Mouse (Mus musculus): ENCODE measurements at regions not wholly inside any gene's neighbourhood (a gene's known extent, or its start where the extent isn't known, plus 50 kb on each side); places are given as distances from the start of the nearest gene placed in this dataset.

- H3K9me3 ChIP-seq (replicated peaks; ENCODE audit: insufficient read depth, low read length), result no peaks in the 10 kb centered on the region
- no peaks in the 10 kb centered on the region for H3K36me3 ChIP-seq (ENCODE audit: control insufficient read depth in 1 of 2, insufficient read depth in 2 of 2, low read length in 2 of 2)
- DNase-seq (ENCODE audit: low read depth, low spot score), result no peak
- H3K4me1 ChIP-seq (ENCODE audit: control insufficient read depth in 1 of 2, insufficient read depth in 2 of 2, low read length in 2 of 2), result no peaks in the 10 kb centered on the region
- H3K4me3 ChIP-seq (ENCODE audit: control insufficient read depth in 1 of 2, insufficient read depth in 1 of 2, low read depth in 2 of 2, low read length in 2 of 2), result no peak overlapping the region
- no peak overlapping the region for H3K9ac ChIP-seq (ENCODE audit: control insufficient read depth, low read depth, low read length, poor library complexity, severe bottlenecking)
- H3K27ac ChIP-seq (ENCODE audit: control insufficient read depth, low read depth, low read length), result no peak overlapping the region
- TF ChIP-seq USF2 (IDR thresholded peaks at IDR 0.05; ENCODE audit: borderline replicate concordance in 1 of 2, insufficient read depth in 1 of 2, low read depth in 1 of 2, low read length in 2 of 2) (no peak), RAD21 (IDR thresholded peaks at IDR 0.05; ENCODE audit: low read depth, low read length) (no peak), MEF2A (IDR thresholded peaks at IDR 0.05; ENCODE audit: extremely low read depth, insufficient replicate concordance, low read depth, low read length, poor library complexity, severe bottlenecking) (no peak), CHD2 (IDR thresholded peaks at IDR 0.05; ENCODE audit: low read length) (no peak), EP300 (IDR thresholded peaks at IDR 0.05; ENCODE audit: low read depth in 1 of 2, low read length in 2 of 2) (no peak)
- H3K79me2 ChIP-seq (ENCODE audit: control insufficient read depth, insufficient read depth, low read length, poor library complexity), result no peaks in the 10 kb centered on the region
- no peaks in the 10 kb centered on the region for H3K27me3 ChIP-seq (ENCODE audit: control insufficient read depth in 1 of 2, insufficient read depth in 2 of 2, low read length in 2 of 2)
Measured at GRCm38 (mm10) chr6:100420602-100421001, 133.3 kb upstream of the Rybp start.

GRCm38 (mm10) chr6:100419782-100420540 lies 132.7 kb upstream of the Rybp start:
- no peak overlapping the region for H3K9ac ChIP-seq (ENCODE audit: control insufficient read depth, low read depth, low read length, poor library complexity, severe bottlenecking)

GRCm38 (mm10) chr6:100416046-100416445 lies 128.8 kb upstream of the Rybp start:
- H3K27me3 ChIP-seq (ENCODE audit: control insufficient read depth in 1 of 2, insufficient read depth in 2 of 2, low read length in 2 of 2), result no peaks in the 10 kb centered on the region
- H3K4me3 ChIP-seq (ENCODE audit: control insufficient read depth in 1 of 2, insufficient read depth in 1 of 2, low read depth in 2 of 2, low read length in 2 of 2), result no peak overlapping the region
- H3K9ac ChIP-seq (ENCODE audit: control insufficient read depth, low read depth, low read length, poor library complexity, severe bottlenecking), result no peak overlapping the region
- no peak for DNase-seq (ENCODE audit: low read depth, low spot score)
- H3K4me1 ChIP-seq (ENCODE audit: control insufficient read depth in 1 of 2, insufficient read depth in 2 of 2, low read length in 2 of 2), result no peaks in the 10 kb centered on the region
- no peaks in the 10 kb centered on the region for H3K9me3 ChIP-seq (replicated peaks; ENCODE audit: insufficient read depth, low read length)
- H3K36me3 ChIP-seq (ENCODE audit: control insufficient read depth in 1 of 2, insufficient read depth in 2 of 2, low read length in 2 of 2), result no peaks in the 10 kb centered on the region
- H3K27ac ChIP-seq (ENCODE audit: control insufficient read depth, low read depth, low read length), result no peak overlapping the region
- H3K79me2 ChIP-seq (ENCODE audit: control insufficient read depth, insufficient read depth, low read length, poor library complexity), result no peaks in the 10 kb centered on the region
- TF ChIP-seq CHD2 (IDR thresholded peaks at IDR 0.05; ENCODE audit: low read length), result no peak
- no peak for TF ChIP-seq MEF2A (IDR thresholded peaks at IDR 0.05; ENCODE audit: extremely low read depth, insufficient replicate concordance, low read depth, low read length, poor library complexity, severe bottlenecking)
- no peak for TF ChIP-seq USF2 (IDR thresholded peaks at IDR 0.05; ENCODE audit: borderline replicate concordance in 1 of 2, insufficient read depth in 1 of 2, low read depth in 1 of 2, low read length in 2 of 2)
- no peak for TF ChIP-seq ETS1 (IDR thresholded peaks at IDR 0.05; ENCODE audit: low read depth, low read length)
- TF ChIP-seq MYC (IDR thresholded peaks at IDR 0.05; ENCODE audit: low read depth, low read length), result no peak
- TF ChIP-seq MAX (IDR thresholded peaks at IDR 0.05; ENCODE audit: low read length), result no peak
- no peak for TF ChIP-seq EP300 (IDR thresholded peaks at IDR 0.05; ENCODE audit: low read depth in 1 of 2, low read length in 2 of 2)
- TF ChIP-seq BHLHE40 (IDR thresholded peaks at IDR 0.05; ENCODE audit: borderline replicate concordance, low read depth, low read length), result no peak
- no peak for TF ChIP-seq POLR2AphosphoS2 (IDR thresholded peaks at IDR 0.05; ENCODE audit: low read length)
- TF ChIP-seq TCF12 (IDR thresholded peaks at IDR 0.05; ENCODE audit: low read depth, low read length), result no peak
- no peak for TF ChIP-seq E2F4 (IDR thresholded peaks at IDR 0.05; ENCODE audit: borderline replicate concordance, low read depth, low read length)
- TF ChIP-seq CTCF (IDR thresholded peaks at IDR 0.05 in 2 of 3, conservative IDR thresholded peaks at IDR 0.05 in 1 of 3; ENCODE audit: control insufficient read depth in 1 of 3, insufficient read depth in 1 of 3, low read depth in 2 of 3, low read length in 3 of 3, poor library complexity in 1 of 3, severe bottlenecking in 1 of 3), result no peak
- no peak for TF ChIP-seq SIN3A (IDR thresholded peaks at IDR 0.05; ENCODE audit: low read length)
- TF ChIP-seq MAFK (IDR thresholded peaks at IDR 0.05; ENCODE audit: borderline replicate concordance, low read depth, low read length), result no peak
- no peak for TF ChIP-seq TAL1 (IDR thresholded peaks at IDR 0.05; ENCODE audit: low read length)
- TF ChIP-seq ZC3H11A (IDR thresholded peaks at IDR 0.05; ENCODE audit: low read depth, low read length), result no peak

More at GRCm38 (mm10) chr6:100419782-100420540, 132.7 kb upstream of the Rybp start:
- no peaks in the 10 kb centered on the region for H3K27me3 ChIP-seq (ENCODE audit: control insufficient read depth in 1 of 2, insufficient read depth in 2 of 2, low read length in 2 of 2)
- no peaks in the 10 kb centered on the region for H3K4me1 ChIP-seq (ENCODE audit: control insufficient read depth in 1 of 2, insufficient read depth in 2 of 2, low read length in 2 of 2)
- no peak overlapping the region for H3K4me3 ChIP-seq (ENCODE audit: control insufficient read depth in 1 of 2, insufficient read depth in 1 of 2, low read depth in 2 of 2, low read length in 2 of 2)
- H3K9me3 ChIP-seq (replicated peaks; ENCODE audit: insufficient read depth, low read length), result no peaks in the 10 kb centered on the region
- DNase-seq (ENCODE audit: low read depth, low spot score), result no peak
- no peaks in the 10 kb centered on the region for H3K79me2 ChIP-seq (ENCODE audit: control insufficient read depth, insufficient read depth, low read length, poor library complexity)
- no peak for TF ChIP-seq ETS1 (IDR thresholded peaks at IDR 0.05; ENCODE audit: low read depth, low read length)
- no peak for TF ChIP-seq JUND (IDR thresholded peaks at IDR 0.05; ENCODE audit: low read depth, low read length)
- no peak for TF ChIP-seq ZKSCAN1 (IDR thresholded peaks at IDR 0.05; ENCODE audit: low read depth, low read length)
- no peak for TF ChIP-seq USF2 (IDR thresholded peaks at IDR 0.05; ENCODE audit: borderline replicate concordance in 1 of 2, insufficient read depth in 1 of 2, low read depth in 1 of 2, low read length in 2 of 2)
- no peak for TF ChIP-seq HCFC1 (IDR thresholded peaks at IDR 0.05; ENCODE audit: low read depth, low read length)
- TF ChIP-seq UBTF (IDR thresholded peaks at IDR 0.05; ENCODE audit: borderline replicate concordance, insufficient read depth, low read depth, low read length), result no peak
- TF ChIP-seq USF1 (IDR thresholded peaks at IDR 0.05; ENCODE audit: low read depth, low read length), result no peak
- no peak for TF ChIP-seq SIN3A (IDR thresholded peaks at IDR 0.05; ENCODE audit: low read length)
- TF ChIP-seq POLR2A (IDR thresholded peaks at IDR 0.05; ENCODE audit: control insufficient read depth in 1 of 2, insufficient read depth in 1 of 2, low read depth in 1 of 2, low read length in 2 of 2, poor library complexity in 1 of 2), result no peak
- no peak for TF ChIP-seq POLR2AphosphoS2 (IDR thresholded peaks at IDR 0.05; ENCODE audit: low read length)
- TF ChIP-seq MAZ (IDR thresholded peaks at IDR 0.05; ENCODE audit: low read depth, low read length), result no peak
- no peak for TF ChIP-seq TAL1 (IDR thresholded peaks at IDR 0.05; ENCODE audit: low read length)
- no peak for TF ChIP-seq TCF12 (IDR thresholded peaks at IDR 0.05; ENCODE audit: low read depth, low read length)
- no peak for TF ChIP-seq CTCF (IDR thresholded peaks at IDR 0.05 in 2 of 3, conservative IDR thresholded peaks at IDR 0.05 in 1 of 3; ENCODE audit: control insufficient read depth in 1 of 3, insufficient read depth in 1 of 3, low read depth in 2 of 3, low read length in 3 of 3, poor library complexity in 1 of 3, severe bottlenecking in 1 of 3)
- TF ChIP-seq GABPA (IDR thresholded peaks at IDR 0.05; ENCODE audit: low read depth, low read length), result no peak
- TF ChIP-seq RCOR1 (IDR thresholded peaks at IDR 0.05; ENCODE audit: low read depth, low read length), result no peak
- no peak for TF ChIP-seq ELF1 (IDR thresholded peaks at IDR 0.05; ENCODE audit: low read depth, low read length)
- no peak overlapping the region for H3K27ac ChIP-seq (ENCODE audit: control insufficient read depth, low read depth, low read length)
- H3K36me3 ChIP-seq (ENCODE audit: control insufficient read depth in 1 of 2, insufficient read depth in 2 of 2, low read length in 2 of 2), result no peaks in the 10 kb centered on the region

Measured in MEL (cell line).